Mouse (Mus musculus) heart, embryonic 14.5 days (tissue): ENCODE results near the gene Gm5431. TPM values are rescaled to one million over a fixed set of nuclear protein-coding genes. Genes with fewer than 3 reads are reported as not detected.

ENCODE experiments used
- ATAC-seq: fragments of 200-750 bp; cut with Nextera tagmentation; 2 replicates; pipeline ENCODE4 v1.8.0; 2017; ENCODE audit warnings: low read depth, moderate TSS enrichment; ENCODE audit not compliant: insufficient number of reproducible peaks, insufficient read depth, low FRiP score
- H3K27ac ChIP-seq, 2 experiments: fragments of 200-500 bp in 1 of 2; fragments of 300-500 bp in 1 of 2; sonication (generic) in 1 of 2; replicated peaks in 1 of 2; 2 replicates each; pipeline ENCODE4 v1.5.1; 2012 to 2014; ENCODE audit warnings: low read depth in 2 of 2, low read length in 2 of 2, control low read depth in 1 of 2, mild to moderate bottlenecking in 1 of 2, mixed read lengths in 1 of 2; ENCODE audit not compliant: control insufficient read depth in 1 of 2, insufficient read depth in 1 of 2
- H3K27me3 ChIP-seq: fragments of 300-500 bp; sonication (generic); 2 replicates; pipeline ENCODE4 v1.6.1; 2014; ENCODE audit warnings: mild to moderate bottlenecking, low read length, control low read depth; ENCODE audit not compliant: control insufficient read depth, insufficient read depth
- H3K36me3 ChIP-seq: fragments of 300-500 bp; sonication (generic); 2 replicates; pipeline ENCODE4 v1.6.1; 2014; ENCODE audit warnings: mild to moderate bottlenecking, control low read depth, low read length, mixed read lengths; ENCODE audit not compliant: control insufficient read depth, insufficient read depth
- H3K4me1 ChIP-seq, 2 experiments: fragments of 200-500 bp in 1 of 2; fragments of 300-500 bp in 1 of 2; sonication (generic) in 1 of 2; 2 replicates each; pipeline ENCODE4 v1.6.1; 2012 to 2014; ENCODE audit warnings: low read length in 2 of 2, control low read depth in 1 of 2, mixed read lengths in 1 of 2; ENCODE audit not compliant: control insufficient read depth in 2 of 2, insufficient read depth in 2 of 2
- H3K4me2 ChIP-seq: fragments of 300-500 bp; sonication (generic); 2 replicates; pipeline ENCODE4 v1.6.1; 2014; ENCODE audit warnings: mild to moderate bottlenecking, low read length
- H3K4me3 ChIP-seq, 2 experiments: fragments of 200-500 bp in 1 of 2; fragments of 300-500 bp in 1 of 2; sonication (generic) in 1 of 2; 2 replicates each; pipeline ENCODE4 v1.5.1; 2012 to 2014; ENCODE audit warnings: low read length in 2 of 2, mild to moderate bottlenecking in 2 of 2, control low read depth in 1 of 2, low read depth in 1 of 2, moderate library complexity in 1 of 2; ENCODE audit not compliant: control insufficient read depth in 1 of 2, insufficient read depth in 1 of 2
- H3K9ac ChIP-seq: fragments of 300-500 bp; sonication (generic); 2 replicates; pipeline ENCODE4 v1.6.1; 2014; ENCODE audit warnings: mild to moderate bottlenecking, low read length
- H3K9me3 ChIP-seq: fragments of 300-500 bp; sonication (generic); 2 replicates; pipeline ENCODE4 v1.6.1; 2016; ENCODE audit warnings: low read length, control low read depth; ENCODE audit not compliant: control insufficient read depth
- WGBS: fragments of 180-500 bp; shearing (Covaris S2); extraction: QIAGEN DNeasy Blood & Tissue Kit; methylation state at CpG from one replicate; pipeline ENCODE4 v1.1.7; 2014; 5-methylcytosine and 5-hydroxymethylcytosine counted together
- polyA plus RNA-seq: library from polyadenylated mRNA; unstranded; fragments of >200 nt; fragmentation: Nextera tagmentation; extraction: Ambion mirVana; gene quantifications from 2 replicates; pipeline ENCODE4 v1.2.1, GENCODE M21; 2014

Gene Gm5431
- polyA plus RNA-seq, 1 experiment from 2014 or later, result not detected

DNA sequence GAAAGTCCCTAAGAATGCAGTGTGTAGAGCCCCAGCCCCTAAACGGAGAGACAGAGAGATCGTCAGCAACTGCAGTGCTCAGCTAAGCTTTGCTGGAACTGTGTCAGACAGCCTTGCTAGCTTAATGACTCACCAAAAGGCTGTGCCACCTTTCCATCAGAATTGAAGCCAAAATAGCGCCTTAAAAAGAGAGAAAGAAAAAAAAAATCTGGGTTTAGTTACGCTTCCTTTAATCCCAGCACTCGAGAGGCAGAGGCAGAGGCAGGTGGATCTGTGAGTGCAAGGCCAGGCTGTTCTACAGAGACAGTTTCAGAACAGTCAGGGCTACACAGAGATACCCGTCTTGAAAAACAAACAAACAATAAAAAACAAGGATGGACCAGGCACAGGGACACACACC lies 57.7 kb downstream of the Gm5431 start:
- WGBS, result 63% methylated on average over 6 of the region's 6 CpGs
- Histone ChIP-seq H3K9ac (no peak overlapping the region), H3K27ac (no peak overlapping the region), H3K9me3 (no peaks in the 10 kb centered on the region), H3K4me1 (no peaks in the 10 kb centered on the region), H3K36me3 (no peaks in the 10 kb centered on the region), H3K4me2 (no peak overlapping the region), H3K4me3 (no peak overlapping the region), H3K27me3 (peaks cover 7% of the 10 kb centered on the region; the same call in 1 of the 2 replicates)
- no peak for ATAC-seq

DNA sequence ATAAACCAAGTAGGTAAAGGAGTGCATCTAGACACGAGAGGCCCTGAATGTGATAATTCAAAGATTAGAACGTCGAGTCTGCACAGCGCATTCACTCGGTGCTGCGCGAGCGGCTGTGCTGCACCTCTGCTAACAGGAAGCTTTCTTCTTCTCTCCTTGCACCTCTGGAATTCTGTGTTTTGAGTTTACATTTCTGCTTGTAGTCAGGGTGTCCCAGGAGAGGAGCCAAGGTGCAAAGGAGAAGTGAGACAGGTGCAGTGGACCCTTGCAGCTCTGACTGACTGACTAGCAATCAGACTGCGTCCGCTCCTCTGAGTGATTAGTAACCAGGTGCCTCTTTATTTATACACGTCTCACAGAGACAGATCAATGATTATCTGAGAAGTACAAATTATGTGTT lies 58.8 kb downstream of the Gm5431 start:
- H3K4me1 ChIP-seq, result peaks cover 0 to 5% of the 10 kb centered on the region in 2 experiments; a peak in 3 of 4 replicates
- H3K27me3 ChIP-seq, result 0 out of 2 replicates have a peak, but pooled peaks cover under 1% of the 10 kb centered on the region
- no peak overlapping the region for H3K27ac ChIP-seq
- no peak for ATAC-seq
- H3K9ac ChIP-seq, result no peak overlapping the region
- H3K9me3 ChIP-seq, result no peaks in the 10 kb centered on the region
- H3K4me2 ChIP-seq, result no peak overlapping the region
- H3K4me3 ChIP-seq, result no peak overlapping the region
- WGBS, result 81% methylated on average over 11 of the region's 11 CpGs
- H3K36me3 ChIP-seq, result no peaks in the 10 kb centered on the region

DNA sequence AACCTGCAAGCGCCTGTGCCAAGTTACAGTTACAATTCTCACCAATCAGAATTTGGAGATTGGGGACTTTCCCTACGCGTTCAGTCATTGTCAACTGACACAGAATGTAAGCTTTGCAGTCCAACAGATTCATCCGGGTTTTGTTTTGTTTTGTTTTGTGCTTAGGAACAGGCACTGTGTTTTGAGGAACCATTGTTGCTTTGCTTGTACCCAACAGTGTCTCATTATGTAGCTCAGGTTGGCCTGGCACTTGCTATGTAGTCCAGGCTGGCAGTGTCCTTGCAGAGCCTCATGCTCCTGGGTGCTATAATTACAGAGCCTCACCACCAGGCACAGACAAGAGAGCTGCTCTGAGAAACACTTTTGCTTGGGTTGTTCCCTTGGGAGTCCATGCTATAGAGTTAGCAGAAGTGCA lies 59.6 kb downstream of the Gm5431 start:
- H3K4me2 ChIP-seq, result no peak overlapping the region
- H3K27me3 ChIP-seq, result no peaks in the 10 kb centered on the region
- no peak overlapping the region for H3K4me3 ChIP-seq
- WGBS, result 79% methylated on average over 4 of the region's 4 CpGs
- H3K4me1 ChIP-seq, result peaks cover 0 to 5% of the 10 kb centered on the region in 2 experiments; a peak in 3 of 4 replicates
- H3K9ac ChIP-seq, result no peak overlapping the region
- H3K9me3 ChIP-seq, result no peaks in the 10 kb centered on the region
- no peak for ATAC-seq
- H3K27ac ChIP-seq, result no peak overlapping the region
- H3K36me3 ChIP-seq, result no peaks in the 10 kb centered on the region

DNA sequence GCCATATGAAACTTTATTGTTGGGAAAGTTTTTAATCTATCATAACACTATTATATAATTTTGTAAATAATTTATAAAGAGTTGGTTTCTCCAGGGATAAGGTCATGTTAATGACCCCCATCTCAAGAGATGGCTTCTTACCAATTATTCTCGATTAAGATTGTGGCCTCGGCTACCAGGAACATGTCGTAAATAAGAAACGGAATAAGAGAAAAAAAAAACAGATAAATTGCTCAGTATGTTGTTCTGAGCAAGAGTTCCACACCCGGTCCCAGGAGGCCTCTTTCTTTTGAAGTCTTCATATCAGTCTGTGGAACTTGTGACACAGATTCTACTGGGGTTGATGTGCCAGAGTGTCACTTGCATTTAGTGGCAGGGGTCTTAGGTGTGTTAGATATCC lies 60.8 kb downstream of the Gm5431 start:
- Histone ChIP-seq H3K27ac (no peak overlapping the region), H3K9ac (no peak overlapping the region), H3K4me2 (no peak overlapping the region), H3K4me3 (no peak overlapping the region), H3K4me1 (peaks cover 3 to 5% of the 10 kb centered on the region in 2 experiments), H3K9me3 (no peaks in the 10 kb centered on the region), H3K36me3 (no peaks in the 10 kb centered on the region), H3K27me3 (peaks cover 6% of the 10 kb centered on the region; the same call in 1 of the 2 replicates)
- no peak for ATAC-seq
- WGBS, result 82% methylated on average over 5 of the region's 5 CpGs

DNA sequence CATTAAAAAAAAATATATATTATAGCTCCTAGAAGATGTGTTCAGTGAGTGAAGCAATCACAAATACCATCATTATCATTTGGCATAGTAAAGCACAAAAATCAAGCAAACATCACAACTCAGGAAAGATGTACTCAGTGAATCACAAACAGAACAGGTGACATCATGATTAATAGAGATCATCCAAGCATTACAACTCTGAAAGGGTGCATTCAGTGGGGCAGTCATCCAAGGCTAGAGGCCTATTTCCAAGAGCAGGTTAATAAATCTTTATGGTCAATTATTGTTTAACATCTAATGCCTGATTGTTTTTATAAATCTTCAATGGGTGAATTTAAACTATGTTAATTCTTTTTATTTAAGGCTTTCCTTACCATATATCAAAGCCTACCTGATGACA lies 61.2 kb downstream of the Gm5431 start:
- ATAC-seq, result no peak
- H3K27ac ChIP-seq, result no peak overlapping the region
- H3K36me3 ChIP-seq, result no peaks in the 10 kb centered on the region
- no peaks in the 10 kb centered on the region for H3K9me3 ChIP-seq
- H3K9ac ChIP-seq, result no peak overlapping the region
- H3K27me3 ChIP-seq, result peaks cover 6% of the 10 kb centered on the region; the same call in 1 of the 2 replicates
- H3K4me2 ChIP-seq, result no peak overlapping the region
- H3K4me3 ChIP-seq, result no peak overlapping the region
- peaks cover 3 to 5% of the 10 kb centered on the region in 2 experiments for H3K4me1 ChIP-seq

DNA sequence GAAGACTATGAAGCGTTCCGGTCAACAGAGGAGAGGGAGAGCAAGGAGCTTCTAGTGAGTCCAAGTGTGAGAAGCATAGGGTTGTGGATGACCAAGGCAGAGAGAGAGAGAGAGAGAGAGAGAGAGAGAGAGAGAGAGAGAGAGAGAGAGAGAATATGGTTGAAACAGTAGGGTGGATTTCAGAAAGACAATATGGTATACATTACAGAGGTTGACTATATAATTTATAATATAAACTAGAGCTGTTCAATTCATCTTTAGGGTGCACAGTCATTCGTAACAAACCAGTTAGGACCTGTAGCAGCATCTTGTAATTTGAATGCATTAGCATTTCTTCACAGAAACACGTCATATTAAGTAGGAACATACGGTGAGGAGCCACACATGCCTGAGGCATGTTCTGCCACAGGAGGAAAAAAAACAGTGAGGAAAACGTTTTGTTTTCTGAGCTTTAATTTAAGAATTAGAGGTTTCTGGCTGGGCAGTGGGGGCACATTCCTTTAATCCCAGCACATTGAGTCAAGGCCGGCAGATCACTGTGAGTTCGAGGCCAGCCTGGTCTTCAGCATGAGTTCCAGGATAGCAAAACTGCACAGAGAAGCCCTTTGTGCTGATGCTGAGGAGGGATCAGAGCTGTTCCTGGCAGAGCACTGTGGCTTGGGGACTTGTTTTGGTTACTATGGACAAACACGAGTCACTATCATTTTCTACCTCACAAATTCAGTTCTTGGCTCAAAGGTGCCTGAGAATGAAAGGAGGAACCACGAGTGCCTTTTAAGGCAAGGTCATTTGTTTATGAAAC lies 62.9 kb downstream of the Gm5431 start:
- H3K9ac ChIP-seq, result no peak overlapping the region
- no peak for ATAC-seq

DNA sequence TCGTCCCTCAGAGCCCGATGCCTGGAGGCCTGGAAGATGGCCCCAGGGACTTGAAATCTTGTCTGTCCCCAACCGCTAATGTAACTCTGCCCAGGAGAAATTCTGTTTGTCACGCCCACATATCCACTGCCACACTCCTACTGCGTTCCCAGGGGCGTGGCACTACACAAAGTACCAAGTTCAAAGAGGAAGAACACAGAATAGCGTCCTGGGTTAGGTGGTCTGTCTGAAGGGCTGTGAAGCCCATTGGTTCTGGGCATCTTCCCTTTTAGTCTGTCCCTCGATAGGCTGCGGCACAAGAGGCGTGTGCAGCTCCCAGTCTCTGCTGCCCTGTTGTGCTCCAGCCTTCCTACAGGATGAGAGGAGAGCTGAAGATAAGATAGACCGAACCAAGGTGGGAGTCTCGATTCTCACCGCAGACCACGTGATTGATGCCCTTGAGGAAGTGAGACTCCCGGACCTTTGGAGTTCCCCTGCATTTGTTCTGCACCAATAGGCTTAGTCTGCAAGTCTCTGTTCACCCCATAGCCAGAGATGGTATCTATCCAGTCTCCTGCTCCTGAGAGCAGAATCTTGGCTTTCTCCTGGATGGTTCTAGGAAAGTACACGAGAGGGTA lies 63.7 kb downstream of the Gm5431 start:
- H3K27ac ChIP-seq, result peak overlapping the region in 1 of 2 experiments; percentile 34; a peak in 1 of 4 replicates
- peaks cover 6% of the 10 kb centered on the region; the same call in 1 of the 2 replicates for H3K27me3 ChIP-seq
- H3K4me3 ChIP-seq, result peak overlapping the region; percentile 76 to 78
- H3K36me3 ChIP-seq, result no peaks in the 10 kb centered on the region
- peaks cover 3 to 5% of the 10 kb centered on the region in 2 experiments for H3K4me1 ChIP-seq
- peak overlapping the region; percentile 75 for H3K9ac ChIP-seq
- no peaks in the 10 kb centered on the region for H3K9me3 ChIP-seq
- peak overlapping the region; percentile 76 for H3K4me2 ChIP-seq
- no peak for ATAC-seq
- WGBS, result 1% methylated on average over 16 of the region's 16 CpGs

More for the DNA sequence above, 62.9 kb downstream of the Gm5431 start:
- H3K27ac ChIP-seq, result no peak overlapping the region
- H3K27me3 ChIP-seq, result peaks cover 6% of the 10 kb centered on the region; the same call in 1 of the 2 replicates
- WGBS, result 78% methylated on average over 10 of the region's 10 CpGs
- H3K4me2 ChIP-seq, result peak overlapping the region; percentile 76
- no peaks in the 10 kb centered on the region for H3K9me3 ChIP-seq
- H3K4me1 ChIP-seq, result peaks cover 3 to 5% of the 10 kb centered on the region in 2 experiments
- H3K4me3 ChIP-seq, result peak overlapping the region in 1 of 2 experiments; percentile 76; a peak in 1 of 4 replicates
- H3K36me3 ChIP-seq, result no peaks in the 10 kb centered on the region
